Mouse (Mus musculus) heart, embryonic 13.5 days (tissue): Measurements from ENCODE around the gene Usp32. TPM values are rescaled to one million over a fixed set of nuclear protein-coding genes. Genes with fewer than 3 reads are reported as not detected.

Experiments
- ATAC-seq: fragments of 200-750 bp; cut with Nextera tagmentation; 2 replicates; pipeline ENCODE4 v1.8.0; 2017; ENCODE audit warnings: moderate TSS enrichment; ENCODE audit not compliant: insufficient number of reproducible peaks, low FRiP score, low TSS enrichment; ENCODE audit errors: extremely low read depth
- H3K27ac ChIP-seq: fragments of 300-500 bp; sonication (generic); replicated peaks from 2 replicates; pipeline ENCODE4 v1.5.1; 2015; ENCODE audit warnings: moderate library complexity, mild to moderate bottlenecking, inconsistent platforms
- H3K27me3 ChIP-seq: fragments of 300-500 bp; sonication (generic); replicated peaks from 2 replicates; pipeline ENCODE4 v1.6.1; 2015; ENCODE audit warnings: mild to moderate bottlenecking, inconsistent platforms
- H3K36me3 ChIP-seq: fragments of 300-500 bp; sonication (generic); 2 replicates; pipeline ENCODE4 v1.6.1; 2015; ENCODE audit warnings: mild to moderate bottlenecking, inconsistent platforms
- H3K4me1 ChIP-seq: fragments of 300-500 bp; sonication (generic); 2 replicates; pipeline ENCODE4 v1.6.1; 2015; ENCODE audit warnings: inconsistent platforms
- H3K4me2 ChIP-seq: fragments of 300-500 bp; sonication (generic); 2 replicates; pipeline ENCODE4 v1.6.1; 2015; ENCODE audit warnings: inconsistent platforms, mild to moderate bottlenecking, moderate library complexity
- H3K4me3 ChIP-seq: fragments of 300-500 bp; sonication (generic); 2 replicates; pipeline ENCODE4 v1.5.1; 2015; ENCODE audit warnings: moderate library complexity, mild to moderate bottlenecking, inconsistent platforms
- H3K9ac ChIP-seq: fragments of 300-500 bp; sonication (generic); 2 replicates; pipeline ENCODE4 v1.6.1; 2015; ENCODE audit warnings: inconsistent platforms, mild to moderate bottlenecking, moderate library complexity
- H3K9me3 ChIP-seq: fragments of 300-500 bp; sonication (generic); 2 replicates; pipeline ENCODE4 v1.6.1; 2016; ENCODE audit warnings: inconsistent platforms
- WGBS: fragments of 180-500 bp; shearing (Covaris S2); methylation state at CpG from one replicate; pipeline ENCODE4 v1.1.7; 2015; ENCODE audit warnings: mixed read lengths; 5-methylcytosine and 5-hydroxymethylcytosine counted together
- polyA plus RNA-seq: library from polyadenylated mRNA; unstranded; fragments of >200 nt; fragmentation: Nextera tagmentation; extraction: Ambion mirVana; gene quantifications from 2 replicates; pipeline ENCODE4 v1.2.1, GENCODE M21; 2015

Gene Usp32
- polyA plus RNA-seq, 1 experiment from 2014 or later: 3.5 TPM

DNA sequence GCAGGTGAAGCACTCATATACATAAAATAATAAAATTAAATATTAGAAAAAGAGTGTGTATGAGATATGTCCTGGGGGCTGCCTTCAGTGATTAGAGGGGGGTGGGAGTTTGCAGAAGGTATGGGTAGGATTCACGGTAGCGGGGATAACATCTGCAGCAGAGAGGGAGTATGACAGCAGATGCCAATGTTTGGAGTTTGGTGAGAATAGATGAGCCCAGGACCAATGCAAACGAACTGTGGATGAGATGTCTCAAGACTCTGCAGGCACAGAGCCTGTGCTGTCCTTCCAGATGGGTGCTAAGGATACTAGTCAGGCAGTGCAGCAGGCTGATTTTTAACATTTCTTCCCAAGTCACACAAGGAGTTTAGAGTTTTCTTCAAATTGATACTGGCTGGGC lies 163.3 kb downstream of the Usp32 start:
- H3K27ac ChIP-seq: no peak overlapping the region

DNA sequence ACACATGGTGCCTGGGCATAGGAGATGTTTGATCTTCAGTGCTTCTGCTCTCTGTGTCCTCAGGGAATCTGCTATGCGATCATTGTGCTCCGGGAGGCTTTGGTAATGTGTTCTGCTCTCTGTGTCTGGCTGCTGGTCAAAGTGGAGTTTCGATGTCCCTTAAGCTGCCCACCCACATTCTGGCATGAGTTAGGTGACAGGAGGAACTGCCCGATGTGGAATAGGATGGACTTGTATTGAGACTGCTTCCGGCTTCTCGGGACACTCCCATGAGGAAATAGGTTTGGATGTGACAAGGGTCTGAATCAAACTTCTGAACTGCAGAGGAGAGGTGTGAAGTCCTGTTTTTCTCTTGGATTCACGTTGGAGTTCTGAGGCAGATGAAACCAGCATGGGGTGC lies 165.4 kb downstream of the Usp32 start:
- no peak for ATAC-seq
- no peak overlapping the region for H3K27ac ChIP-seq
- H3K4me3 ChIP-seq: no peak overlapping the region
- no peaks in the 10 kb centered on the region for H3K9me3 ChIP-seq
- H3K4me1 ChIP-seq: peaks cover 8% of the 10 kb centered on the region
- 72% methylated on average over 7 of the region's 7 CpGs for WGBS
- H3K4me2 ChIP-seq: no peak overlapping the region
- no peaks in the 10 kb centered on the region for H3K36me3 ChIP-seq
- H3K9ac ChIP-seq: no peak overlapping the region
- H3K27me3 ChIP-seq: no peaks in the 10 kb centered on the region

More for the DNA sequence above, 163.3 kb downstream of the Usp32 start:
- no peaks in the 10 kb centered on the region for H3K9me3 ChIP-seq
- peaks cover 7% of the 10 kb centered on the region for H3K4me1 ChIP-seq
- H3K4me2 ChIP-seq: no peak overlapping the region
- ATAC-seq: no peak
- H3K36me3 ChIP-seq: no peaks in the 10 kb centered on the region
- H3K9ac ChIP-seq: no peak overlapping the region
- WGBS: 79% methylated on average over 3 of the region's 3 CpGs
- H3K4me3 ChIP-seq: no peak overlapping the region
- H3K27me3 ChIP-seq: no peaks in the 10 kb centered on the region

DNA sequence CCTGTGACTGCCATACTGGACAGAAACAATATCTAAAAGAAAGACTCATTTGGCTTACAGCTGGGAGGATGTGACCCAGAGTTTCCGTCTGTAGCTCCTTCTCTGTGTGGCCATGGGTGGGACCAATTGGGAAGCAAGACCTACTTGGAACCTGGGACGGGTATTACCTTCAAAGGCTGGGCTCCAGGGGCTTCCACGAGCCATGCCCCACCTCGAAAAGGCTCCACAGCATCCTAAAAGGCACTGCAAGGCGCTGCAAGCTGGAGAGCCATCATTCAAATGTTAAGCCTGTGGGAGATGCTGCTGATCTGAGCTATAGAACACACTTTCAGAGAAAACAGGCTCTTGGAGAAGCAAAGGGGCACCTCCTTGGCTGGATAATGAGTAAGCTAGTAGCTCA lies 166.3 kb downstream of the Usp32 start:
- no peaks in the 10 kb centered on the region for H3K27me3 ChIP-seq
- ATAC-seq: no peak
- H3K4me2 ChIP-seq: no peak overlapping the region
- no peak overlapping the region for H3K27ac ChIP-seq
- H3K9ac ChIP-seq: no peak overlapping the region
- no peaks in the 10 kb centered on the region for H3K36me3 ChIP-seq
- 66% methylated on average over 5 of the region's 5 CpGs for WGBS
- peaks cover 11% of the 10 kb centered on the region for H3K4me1 ChIP-seq
- no peak overlapping the region for H3K4me3 ChIP-seq
- no peaks in the 10 kb centered on the region for H3K9me3 ChIP-seq

DNA sequence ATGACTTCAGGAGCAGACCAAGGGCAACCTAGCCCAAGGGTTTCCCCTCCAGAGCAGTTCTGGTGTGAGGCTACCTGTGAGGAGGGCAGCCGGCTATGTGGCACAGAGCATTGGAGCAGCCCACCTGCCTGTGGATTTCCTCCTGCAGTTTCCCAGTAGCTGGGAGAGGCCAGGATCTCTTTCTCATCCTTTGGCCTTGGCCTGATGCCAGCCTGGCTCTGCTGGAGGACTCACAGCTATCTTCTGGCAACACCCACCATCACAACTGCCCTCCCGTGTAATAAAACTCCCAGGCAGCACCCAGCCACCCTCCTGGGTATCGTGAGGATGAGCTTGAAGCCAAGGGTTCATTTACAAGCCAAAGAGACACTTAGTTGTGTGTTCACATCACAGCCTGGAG lies 167.9 kb downstream of the Usp32 start:
- H3K36me3 ChIP-seq: no peaks in the 10 kb centered on the region
- H3K9me3 ChIP-seq: no peaks in the 10 kb centered on the region
- no peak overlapping the region for H3K27ac ChIP-seq
- H3K27me3 ChIP-seq: no peaks in the 10 kb centered on the region
- ATAC-seq: no peak
- H3K4me2 ChIP-seq: no peak overlapping the region
- no peak overlapping the region for H3K4me3 ChIP-seq
- H3K9ac ChIP-seq: no peak overlapping the region
- peaks cover 23% of the 10 kb centered on the region for H3K4me1 ChIP-seq
- 41% methylated on average over 3 of the region's 3 CpGs for WGBS

DNA sequence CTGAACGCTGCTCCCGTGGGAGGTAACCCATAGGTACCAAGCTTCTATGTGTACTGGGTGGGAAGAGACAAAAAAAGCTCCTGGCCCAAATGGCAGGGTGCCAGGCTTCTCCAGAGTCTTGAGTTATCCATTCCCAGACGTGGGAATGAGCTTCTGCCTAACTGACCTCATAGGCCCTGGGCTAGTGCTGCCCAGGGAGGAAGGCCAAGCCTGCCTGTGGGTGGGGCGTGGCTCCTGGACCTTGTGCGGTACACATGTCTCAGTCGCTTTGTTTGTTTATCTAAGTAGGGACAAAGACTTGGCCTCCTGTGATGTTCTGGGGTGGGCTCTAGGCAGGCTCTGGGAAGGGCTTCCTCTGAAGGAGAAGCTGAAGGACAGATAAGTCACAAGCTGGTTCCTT lies 171.2 kb downstream of the Usp32 start:
- no peaks in the 10 kb centered on the region for H3K27me3 ChIP-seq
- peaks cover 23% of the 10 kb centered on the region for H3K4me1 ChIP-seq
- no peaks in the 10 kb centered on the region for H3K9me3 ChIP-seq
- 38% methylated on average over 6 of the region's 6 CpGs for WGBS
- no peak overlapping the region for H3K27ac ChIP-seq
- no peak overlapping the region for H3K9ac ChIP-seq
- no peak overlapping the region for H3K4me3 ChIP-seq
- H3K36me3 ChIP-seq: no peaks in the 10 kb centered on the region
- ATAC-seq: no peak
- H3K4me2 ChIP-seq: no peak overlapping the region

DNA sequence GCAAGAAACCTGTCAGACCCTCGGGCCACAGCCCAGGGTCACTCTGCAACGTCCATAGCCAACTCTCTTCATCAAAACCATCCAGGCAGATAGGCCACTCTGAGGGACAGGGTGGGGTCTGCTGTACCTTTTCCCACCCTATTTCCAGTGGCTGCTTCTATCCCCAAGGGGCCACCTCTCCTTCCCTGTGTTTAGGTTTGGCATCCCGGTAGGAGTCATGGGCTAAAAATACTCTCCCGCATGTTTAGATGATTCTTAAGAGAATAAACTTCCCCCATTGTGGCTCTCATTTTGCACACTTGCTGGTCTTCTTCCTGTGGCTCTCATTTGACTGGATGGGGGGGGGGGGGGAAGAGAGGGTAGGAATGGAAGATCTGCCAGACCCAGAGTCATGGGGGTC lies 171.7 kb downstream of the Usp32 start:
- WGBS: 52% methylated on average over 4 of the region's 4 CpGs
- Histone ChIP-seq H3K27ac (no peak overlapping the region), H3K36me3 (no peaks in the 10 kb centered on the region), H3K4me2 (no peak overlapping the region), H3K9ac (no peak overlapping the region), H3K9me3 (no peaks in the 10 kb centered on the region), H3K4me3 (no peak overlapping the region), H3K27me3 (no peaks in the 10 kb centered on the region), H3K4me1 (peaks cover 23% of the 10 kb centered on the region)
- no peak for ATAC-seq

DNA sequence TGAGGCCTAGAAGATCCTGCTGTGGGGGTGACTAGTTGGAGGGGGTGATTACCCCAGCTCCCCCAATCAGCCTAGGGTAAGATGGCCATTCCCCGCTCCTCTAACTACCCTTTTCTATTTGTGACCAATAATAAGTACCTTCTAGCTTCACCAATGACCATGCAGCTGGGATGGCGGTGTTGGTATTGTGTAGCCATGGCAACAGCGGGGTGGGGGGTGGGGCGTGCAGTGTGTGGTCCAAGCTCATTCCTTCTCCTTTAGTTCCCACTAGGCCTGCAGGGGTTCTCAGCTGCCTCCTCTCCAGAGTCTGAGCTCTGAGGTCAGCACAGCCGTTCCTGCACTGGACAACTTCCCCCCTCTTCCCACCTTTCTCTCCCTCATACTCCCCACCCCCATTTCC lies 172.8 kb downstream of the Usp32 start:
- Histone ChIP-seq H3K4me1 (peaks cover 23% of the 10 kb centered on the region), H3K4me2 (no peak overlapping the region), H3K4me3 (no peak overlapping the region), H3K9ac (no peak overlapping the region), H3K27me3 (no peaks in the 10 kb centered on the region), H3K36me3 (no peaks in the 10 kb centered on the region), H3K27ac (no peak overlapping the region), H3K9me3 (no peaks in the 10 kb centered on the region)
- 34% methylated on average over 5 of the region's 5 CpGs for WGBS
- no peak for ATAC-seq

DNA sequence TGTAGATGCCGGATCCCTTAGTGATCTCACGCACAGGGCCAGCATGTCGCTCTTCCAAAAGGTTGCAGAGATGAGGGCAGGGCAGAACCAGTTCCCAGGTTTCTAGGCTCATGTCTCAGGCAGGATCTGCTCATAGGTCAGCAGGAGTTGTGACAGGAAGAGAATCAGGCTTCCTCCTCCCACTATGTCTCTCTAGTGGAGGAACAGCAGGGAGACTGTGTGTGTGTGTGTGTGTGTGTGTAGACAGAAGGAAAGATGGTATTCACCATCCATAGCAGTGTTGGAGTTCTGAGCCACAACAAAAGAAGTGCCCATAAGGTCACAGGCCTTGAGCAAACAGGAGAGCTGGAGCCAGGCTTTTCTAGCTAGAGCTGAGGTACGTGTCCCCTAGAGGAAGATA lies 173.3 kb downstream of the Usp32 start:
- WGBS: 63% methylated on average over 4 of the region's 4 CpGs
- H3K27ac ChIP-seq: no peak overlapping the region

DNA sequence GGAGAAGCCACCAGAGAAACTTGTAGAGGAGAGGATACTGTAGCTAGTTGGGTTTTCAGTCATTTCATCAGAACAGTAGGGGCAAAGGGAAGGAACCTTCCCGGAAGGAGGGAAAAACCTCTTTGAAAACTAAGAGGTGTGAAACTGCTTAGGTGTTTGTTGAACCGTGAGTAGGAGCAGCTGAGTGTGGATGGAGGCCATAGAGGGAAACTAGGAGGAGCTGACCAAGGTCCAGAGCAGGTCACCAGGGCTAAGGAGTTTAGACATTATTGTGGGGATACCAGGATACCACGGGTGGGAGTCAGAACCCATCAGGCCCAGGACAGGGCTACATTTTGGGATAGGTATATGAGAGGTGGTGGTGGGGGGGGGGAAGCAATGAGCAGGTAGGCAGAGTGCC lies 176.4 kb downstream of the Usp32 start:
- no peaks in the 10 kb centered on the region for H3K9me3 ChIP-seq
- H3K4me2 ChIP-seq: no peak overlapping the region
- no peak overlapping the region for H3K4me3 ChIP-seq
- H3K9ac ChIP-seq: no peak overlapping the region
- WGBS: 76% methylated on average over 3 of the region's 3 CpGs
- H3K4me1 ChIP-seq: peaks cover 27% of the 10 kb centered on the region
- H3K27me3 ChIP-seq: peaks cover 20% of the 10 kb centered on the region
- ATAC-seq: no peak
- H3K36me3 ChIP-seq: no peaks in the 10 kb centered on the region
- no peak overlapping the region for H3K27ac ChIP-seq

More for the DNA sequence above, 173.3 kb downstream of the Usp32 start:
- no peaks in the 10 kb centered on the region for H3K27me3 ChIP-seq
- no peak for ATAC-seq
- peaks cover 19% of the 10 kb centered on the region for H3K4me1 ChIP-seq
- H3K4me3 ChIP-seq: no peak overlapping the region
- no peak overlapping the region for H3K4me2 ChIP-seq
- H3K9me3 ChIP-seq: no peaks in the 10 kb centered on the region
- H3K9ac ChIP-seq: no peak overlapping the region
- no peaks in the 10 kb centered on the region for H3K36me3 ChIP-seq

DNA sequence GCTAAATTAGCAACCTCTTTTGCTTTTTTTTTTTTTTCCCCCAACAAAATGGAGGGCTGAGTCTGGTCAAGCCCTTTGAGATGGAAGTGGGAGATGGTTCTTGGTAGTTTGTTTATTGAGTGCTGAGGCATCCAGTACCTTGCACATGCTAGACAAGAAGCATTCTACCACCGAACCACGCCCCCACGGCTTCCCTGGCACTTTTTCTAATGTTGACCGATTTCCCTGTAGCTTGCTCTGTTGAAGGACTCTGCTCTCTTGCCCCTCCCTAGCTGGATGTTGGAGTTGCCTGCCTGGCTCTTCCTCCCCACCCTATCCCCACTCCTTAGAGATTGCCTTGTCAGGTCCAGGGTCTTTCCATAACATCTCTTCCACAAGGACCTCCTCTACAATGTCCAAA lies 177.4 kb downstream of the Usp32 start:
- peaks cover 30% of the 10 kb centered on the region for H3K27me3 ChIP-seq
- H3K4me1 ChIP-seq: peaks cover 30% of the 10 kb centered on the region
- no peak for ATAC-seq
- H3K9ac ChIP-seq: no peak overlapping the region
- no peak overlapping the region for H3K4me3 ChIP-seq
- H3K4me2 ChIP-seq: no peak overlapping the region
- H3K27ac ChIP-seq: no peak overlapping the region
- H3K36me3 ChIP-seq: no peaks in the 10 kb centered on the region
- 75% methylated on average over 4 of the region's 4 CpGs for WGBS
- no peaks in the 10 kb centered on the region for H3K9me3 ChIP-seq

DNA sequence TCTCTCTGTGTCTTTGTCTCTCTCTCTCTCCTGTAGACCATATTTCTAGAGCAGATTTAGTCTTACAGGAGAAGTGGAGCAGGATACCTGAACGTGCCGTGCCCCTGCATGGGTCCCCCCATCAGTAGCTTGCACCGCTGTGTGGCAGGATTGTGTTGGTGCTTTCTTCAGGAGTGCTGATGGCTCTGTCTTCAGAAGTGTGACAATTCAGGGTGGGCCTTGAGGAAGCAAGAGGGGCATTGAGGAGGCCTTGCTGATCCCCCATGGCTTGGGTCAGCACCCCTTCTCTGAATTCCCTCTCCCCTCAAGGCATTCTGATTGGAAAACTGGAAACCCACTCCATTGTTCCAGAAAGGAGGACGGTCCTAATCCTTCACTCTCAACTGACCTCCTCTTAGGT lies 178.4 kb downstream of the Usp32 start:
- Histone ChIP-seq H3K27me3 (peaks cover 40% of the 10 kb centered on the region), H3K4me1 (peaks cover 29% of the 10 kb centered on the region), H3K27ac (no peak overlapping the region), H3K4me2 (no peak overlapping the region), H3K36me3 (no peaks in the 10 kb centered on the region), H3K4me3 (no peak overlapping the region), H3K9me3 (no peaks in the 10 kb centered on the region), H3K9ac (no peak overlapping the region)
- 91% methylated on average over 4 of the region's 4 CpGs for WGBS
- no peak for ATAC-seq

DNA sequence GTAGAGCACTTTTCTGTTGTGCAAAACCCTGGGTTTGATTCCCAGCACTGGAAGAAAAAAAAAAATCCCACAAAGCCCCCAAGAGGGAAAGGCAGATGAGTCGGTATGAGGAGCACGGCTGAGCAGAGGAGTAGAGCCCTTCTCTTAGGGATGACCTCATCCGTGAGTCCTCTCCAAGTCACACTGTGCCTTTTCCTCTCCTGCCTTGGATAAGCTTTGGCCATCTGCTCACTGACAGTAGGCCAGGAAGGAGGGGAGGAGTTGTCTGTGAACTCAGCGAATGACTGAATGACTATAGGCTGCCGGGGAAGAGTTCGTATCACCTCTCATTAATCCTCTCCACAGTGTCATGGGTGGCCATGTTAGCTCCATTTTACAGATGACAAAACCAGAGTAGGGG lies 179.2 kb downstream of the Usp32 start:
- no peak for ATAC-seq
- no peak overlapping the region for H3K27ac ChIP-seq
- H3K9ac ChIP-seq: no peak overlapping the region
- no peak overlapping the region for H3K4me3 ChIP-seq
- H3K4me1 ChIP-seq: peaks cover 29% of the 10 kb centered on the region
- no peak overlapping the region for H3K4me2 ChIP-seq
- H3K9me3 ChIP-seq: no peaks in the 10 kb centered on the region
- 62% methylated on average over 6 of the region's 6 CpGs for WGBS
- H3K36me3 ChIP-seq: no peaks in the 10 kb centered on the region
- peaks cover 48% of the 10 kb centered on the region for H3K27me3 ChIP-seq
